Mouse (Mus musculus) layer of hippocampus, postnatal 36 days (tissue): ENCODE results near the gene Myh3. TPM values are rescaled to one million over a fixed set of nuclear protein-coding genes. Genes with fewer than 3 reads are reported as not detected.

ENCODE experiments used
- DNase-seq, 2 experiments: peaks; one replicate each; pipeline ENCODE4 v3.0.0; 2022
- microRNA-seq, 2 experiments: library from miRNA; unstranded; fragments of <30 nt; microRNA quantifications; one replicate each; pipeline ENCODE4 v1.2.0; 2021
- total RNA-seq, 2 experiments: library from RNA; stranded (reverse); gene quantifications; 2 replicates each; pipeline ENCODE4 v1.2.3; 2021

The Myh3 gene
- total RNA-seq, 2 experiments from 2014 or later: 0.55 to 0.76 TPM

DNA sequence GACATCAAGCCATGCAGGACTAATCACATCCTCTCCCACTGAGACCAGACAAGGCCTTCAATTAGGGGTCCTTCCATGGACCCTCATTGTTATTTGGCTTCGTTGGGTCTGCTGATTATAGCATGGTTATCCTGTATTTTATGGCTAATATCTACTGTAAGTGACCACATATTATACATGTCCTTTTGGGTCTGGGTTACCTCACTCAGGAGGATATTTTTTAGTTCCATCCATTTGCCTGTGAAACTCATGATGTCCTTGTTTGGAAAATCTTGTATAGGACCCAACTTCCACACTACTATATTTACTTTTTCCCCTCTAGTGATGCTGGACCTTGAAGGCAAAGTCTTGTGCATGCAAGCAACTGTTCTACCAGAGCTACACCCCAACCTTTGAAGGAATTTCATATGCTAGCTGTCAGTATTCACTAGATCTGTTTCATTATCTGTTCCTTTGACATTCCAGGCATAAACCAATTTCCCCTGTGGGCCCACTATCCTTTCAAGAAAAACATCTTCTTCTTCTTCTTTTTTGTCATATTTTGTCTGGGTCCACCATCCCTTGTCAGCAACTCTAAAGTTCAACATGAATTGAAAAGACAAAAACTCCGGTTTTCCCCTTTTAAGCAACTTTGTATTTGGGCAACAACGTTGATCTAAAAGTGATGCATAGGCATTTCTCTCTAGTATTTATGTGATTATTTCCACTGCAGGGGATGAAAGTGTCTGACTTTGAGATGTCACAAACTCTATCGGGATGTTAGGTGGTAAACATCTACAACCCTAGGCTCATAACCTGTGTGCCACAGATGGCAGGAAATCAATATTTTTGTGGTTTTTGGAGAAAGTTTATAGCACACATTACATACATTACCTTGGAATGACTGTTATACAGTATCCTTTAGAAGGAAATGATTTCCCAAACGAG is 67.6 kb downstream of the Myh3 start:
- DNase-seq: no peak

DNA sequence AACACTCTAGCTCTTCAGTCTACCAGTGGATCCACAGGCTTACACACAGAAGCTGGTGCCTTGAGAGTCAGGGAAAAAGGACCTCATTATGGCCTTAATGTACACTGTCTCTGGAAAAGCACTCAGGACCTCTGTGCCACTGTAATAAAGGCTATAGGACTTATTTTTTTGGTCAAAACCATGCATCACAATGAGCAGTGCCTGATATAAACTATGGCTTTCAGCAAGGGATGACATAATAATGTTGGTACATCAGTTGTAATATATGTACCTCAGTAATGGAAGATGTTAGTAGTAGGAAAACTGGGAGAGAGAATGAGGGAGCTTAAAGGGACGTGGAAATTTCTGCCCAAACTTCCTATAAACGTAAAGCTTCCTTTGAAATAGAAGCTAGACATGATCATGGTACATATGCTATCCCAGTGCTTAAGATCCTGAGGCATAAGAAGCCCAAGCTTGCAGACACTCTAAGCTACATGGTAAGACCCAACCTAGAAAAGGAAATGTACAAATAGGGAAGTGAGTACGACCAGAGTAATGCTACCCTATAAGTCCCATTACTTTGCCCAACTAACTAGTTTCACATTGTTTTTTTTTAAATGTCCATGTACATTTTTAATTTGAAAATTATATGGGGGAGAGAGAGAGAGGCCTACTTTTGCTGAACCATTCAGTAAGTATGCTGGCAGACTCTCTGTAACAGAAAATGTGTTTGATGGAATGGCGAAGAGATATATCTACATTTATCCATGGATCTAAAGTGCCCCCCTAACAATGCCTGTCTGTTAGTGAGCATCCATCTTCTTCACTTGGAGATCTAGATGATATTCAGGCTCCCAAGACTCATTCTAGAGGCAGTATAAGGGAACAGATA is 68.5 kb downstream of the Myh3 start:
- DNase-seq: no peak

DNA sequence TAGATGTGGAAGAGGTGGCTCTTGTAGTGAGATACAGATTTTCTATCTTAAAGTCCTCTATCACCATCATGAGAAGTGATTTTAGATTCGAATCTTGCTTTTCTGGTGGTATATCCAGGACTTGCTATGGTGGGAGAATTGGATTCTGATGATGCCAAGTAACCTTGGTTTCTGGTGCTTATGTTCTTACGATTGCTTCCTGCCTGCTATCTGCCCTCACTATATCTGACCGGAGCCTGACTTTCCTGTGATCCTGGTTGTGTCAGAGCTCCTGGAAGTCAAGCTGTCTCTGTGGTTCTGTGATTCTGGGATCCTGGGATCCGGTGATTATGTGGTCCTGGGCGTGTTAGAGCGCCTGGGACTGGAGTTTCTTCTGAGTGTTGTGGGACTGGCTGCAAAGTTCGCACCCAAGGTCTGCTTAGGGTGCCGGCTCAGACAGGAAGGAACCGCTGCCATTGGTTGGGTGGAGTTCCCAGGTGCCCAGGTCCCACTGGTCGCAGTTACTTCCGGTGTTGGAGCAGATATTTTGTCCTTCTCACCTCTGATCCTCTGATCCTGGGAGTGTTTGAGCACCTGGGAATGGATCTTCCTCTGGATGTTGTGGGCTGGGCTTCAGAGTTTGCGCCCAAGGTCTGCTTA is 69.3 kb downstream of the Myh3 start:
- DNase-seq: no peak

DNA sequence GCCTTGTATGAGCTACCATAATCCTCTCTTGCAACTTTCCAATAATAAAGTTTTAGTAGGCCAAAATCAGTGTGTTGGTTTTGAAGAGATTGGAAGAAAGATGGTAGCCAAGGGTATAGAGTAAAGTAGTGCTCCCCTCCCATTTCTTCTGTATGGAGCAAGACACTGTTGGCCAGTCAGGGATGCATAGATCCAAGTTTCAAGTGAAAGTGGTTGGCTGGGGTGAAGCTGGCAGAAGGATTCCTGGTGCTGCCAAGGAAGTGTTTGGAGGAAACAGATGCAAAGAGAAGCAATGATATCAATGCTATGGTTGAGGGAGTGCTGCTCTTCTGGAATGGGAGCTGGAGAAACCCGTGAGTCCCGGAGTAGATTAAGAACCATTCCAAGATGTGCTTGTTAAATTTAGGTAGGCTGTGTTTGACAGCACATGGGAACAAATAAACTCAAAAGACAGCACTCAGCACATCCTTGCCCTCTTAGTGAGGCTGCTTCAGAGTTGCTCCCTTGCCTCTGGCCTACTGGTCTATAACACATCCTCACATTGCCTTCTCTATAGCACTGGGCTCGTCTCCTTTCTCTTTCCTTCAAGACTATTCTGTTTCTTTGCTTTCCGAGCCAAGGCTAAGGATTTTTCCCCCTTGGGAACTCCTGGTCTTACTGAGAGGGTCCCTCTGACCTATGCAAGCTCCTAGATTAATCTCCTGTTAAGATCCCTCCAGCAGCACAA is 70.3 kb downstream of the Myh3 start:
- no peak for DNase-seq

DNA sequence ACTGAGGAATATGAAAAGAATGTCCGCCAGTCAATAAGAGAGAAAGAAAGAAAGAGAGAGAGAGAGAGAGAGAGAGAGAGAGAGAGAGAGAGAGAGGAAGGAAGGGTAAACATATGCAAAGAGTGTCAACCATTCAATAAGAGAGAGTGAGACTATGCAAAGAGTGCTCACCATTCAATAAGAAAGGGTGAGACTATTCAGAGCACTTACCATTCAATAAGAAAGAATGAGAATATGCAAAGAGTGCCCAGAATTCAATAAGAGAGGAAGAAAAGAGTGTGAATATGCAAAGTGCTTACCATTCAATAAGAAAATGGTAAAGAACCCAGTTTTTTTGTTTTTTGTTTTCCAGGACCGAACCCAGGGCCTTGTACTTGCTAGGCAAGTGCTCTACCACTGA is 72.1 kb downstream of the Myh3 start:
- no peak for DNase-seq

DNA sequence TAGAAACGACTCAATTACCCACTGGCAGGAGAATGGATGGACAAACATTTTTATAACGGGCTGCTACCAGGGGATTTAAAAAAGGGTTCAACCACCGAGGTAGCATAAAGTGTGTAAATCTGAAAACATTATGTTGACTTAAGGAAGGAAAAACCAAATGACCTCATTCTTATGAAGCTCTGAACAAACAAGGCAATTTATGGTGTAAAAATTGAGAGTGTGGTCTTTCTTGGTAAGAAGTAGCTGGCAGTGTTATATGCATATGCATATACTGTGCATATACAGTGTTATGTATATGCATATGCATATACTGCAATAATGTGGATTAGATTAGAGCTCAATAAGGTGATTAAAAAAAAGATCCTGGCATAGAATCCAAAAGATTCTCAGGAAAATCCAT is 73.1 kb downstream of the Myh3 start:
- no peak for DNase-seq

Small RNAs within 50 kb of the gene (microRNA-seq; reads per million reads assigned to microRNA genes)
- gene Mir6923: 0 reads per million in 2 experiments

Other genes starting within 250 kb of the Myh3 start
- 1 to 10 TPM; 1.9 TPM for gene Pirt, start 166.3 kb upstream of the Myh3 start, total RNA-seq
- gene Tmem238l, start 121.7 kb upstream of the Myh3 start, total RNA-seq: not detected
- under 1 TPM; 0.42 to 0.56 TPM for gene Tmem220, start 53.1 kb upstream of the Myh3 start, total RNA-seq
- gene Adprm, start 25.7 kb upstream of the Myh3 start, total RNA-seq: 10 to 100 TPM; 24.1 to 30.7 TPM
- gene Sco1, start 25.6 kb upstream of the Myh3 start, total RNA-seq: 1 to 10 TPM; 9.4 to 9.9 TPM
- gene Myh2, start 92.7 kb downstream of the Myh3 start, total RNA-seq: under 1 TPM; 0.13 to 0.15 TPM
- gene Myh1, start 121.8 kb downstream of the Myh3 start, total RNA-seq: under 1 TPM; 0.10 to 0.23 TPM
- gene Myh4, start 159.7 kb downstream of the Myh3 start, total RNA-seq: under 1 TPM; 0.08 to 0.15 TPM
- 1 to 10 TPM; 1.3 to 1.4 TPM for gene Myh8, start 198.8 kb downstream of the Myh3 start, total RNA-seq
- under 1 TPM in 1 of 2 experiments, not detected in 1; 0.07 TPM for gene Myh13, start 243.4 kb downstream of the Myh3 start, total RNA-seq